Mouse (Mus musculus) subcutaneous adipose tissue, adult 2 months (tissue): ENCODE data around the gene Mtif2. TPM values are rescaled to one million over a fixed set of nuclear protein-coding genes. Genes with fewer than 3 reads are reported as not detected.

Source experiments
- polyA plus RNA-seq: library from polyadenylated mRNA; depleted of rRNA; stranded (reverse); fragments of >200 nt; gene quantifications from 2 replicates; pipeline ENCODE4 v1.2.3, GENCODE M21; 2012; ENCODE audit warnings: low replicate concordance; rRNA removed

The Mtif2 gene
- polyA plus RNA-seq: 13.0 and 14.2 TPM in 2 replicates

GRCm38 (mm10) chr11:29525988-29526794, at the start of gene Mtif2:
Gene Mtif2 (plus strand): TSS chr11:29526408.

GRCm38 (mm10) chr11:29514682-29515412, 11.4 kb upstream of the Mtif2 start, which contains the start of gene Prorsd1:
Gene Prorsd1 (minus strand): TSS chr11:29515033.

GRCm38 (mm10) chr11:29547752-29548503, 21.7 kb downstream of the Mtif2 start, which contains the start of the genes Clhc1 and Rps27a:
Gene Clhc1 (plus strand): TSS chr11:29547950.
Gene Rps27a (minus strand): TSS chr11:29548109.

Other genes with a start within 250 kb of the Mtif2 start
- gene Ccdc88a, start 152.8 kb upstream of the Mtif2 start, polyA plus RNA-seq: 1.4 and 4.3 TPM in 2 replicates
- 4.4 and 7.4 TPM in 2 replicates for gene Prorsd1, start 11.4 kb upstream of the Mtif2 start, polyA plus RNA-seq
- 0.07 TPM in 1 of 2 replicates, not detected in the other for gene Clhc1, start 21.5 kb downstream of the Mtif2 start, polyA plus RNA-seq
- gene Rps27a, start 21.7 kb downstream of the Mtif2 start, polyA plus RNA-seq: 93.2 and 229 TPM in 2 replicates
- gene Rtn4, start 166.5 kb downstream of the Mtif2 start, polyA plus RNA-seq: 141 and 178 TPM in 2 replicates